ENCODE assay signal across 22 mouse cellular contexts in the genomic region with DNA sequence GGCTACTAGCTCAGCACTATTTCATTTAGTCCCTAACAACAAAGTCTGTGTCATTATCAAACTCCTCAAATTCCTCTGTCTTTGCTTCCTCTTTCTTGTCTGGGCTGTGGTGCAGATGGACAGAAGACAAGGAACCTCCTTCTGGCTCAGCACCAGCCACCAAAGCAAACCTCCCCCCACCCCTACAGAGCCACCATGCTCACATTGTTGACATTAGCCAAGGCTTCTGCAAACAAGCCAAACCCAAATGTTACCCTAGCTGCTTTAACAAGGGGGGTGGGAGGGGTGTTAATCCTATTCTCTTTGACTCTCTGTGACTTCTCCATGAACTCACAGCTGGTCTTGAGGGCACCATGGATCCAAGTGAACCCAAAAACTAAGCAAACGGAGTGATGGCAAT. TPM values are rescaled to one million over a fixed set of nuclear protein-coding genes. Genes with fewer than 3 reads are reported as not detected.
DNase-seq lines count a peak whose midpoint lies in the region; ATAC-seq lines count a peak whose summit lies in the region.
"Had no signal": no experiment of that assay in that cellular context is flagged by ENCODE, and none has a peak within 500 bp of the region (broad histone marks: within the 10 kb centered on the region; RNA-seq: fewer than 3 reads in every experiment).

No protein-coding gene starts in this region.

- ATAC-seq in common myeloid progenitor, adult 5-6 weeks (replicated peaks; ENCODE audit: low read depth, poor library complexity, severe bottlenecking) = peak; percentile 73
- ATAC-seq in liver, embryonic 12.5 days = peak; percentile 44; the same call in 1 of the 2 replicates
- no peak for ATAC-seq in hindbrain, embryonic 13.5 days (ENCODE audit: low FRiP score)
- ATAC-seq: hindbrain, postnatal 0 days; intestine, postnatal 0 days had no signal

- no peaks in the 10 kb centered on the region for H3K4me1 ChIP-seq in liver, embryonic 12.5 days
- H3K4me1 ChIP-seq in hindbrain, embryonic 13.5 days (replicated peaks) = no peaks in the 10 kb centered on the region
- H3K4me1 ChIP-seq: forebrain, embryonic 12.5 days; heart, embryonic 15.5 days; limb, embryonic 13.5 days; midbrain, embryonic 10.5 days had no signal

- no peak overlapping the region for H3K27ac ChIP-seq in liver, embryonic 12.5 days
- no peak overlapping the region for H3K27ac ChIP-seq in hindbrain, embryonic 13.5 days
- H3K27ac ChIP-seq: forebrain, embryonic 12.5 days; heart, embryonic 15.5 days; hindbrain, postnatal 0 days; limb, embryonic 13.5 days; midbrain, embryonic 10.5 days had no signal

- 19% methylated on average over 1 of the region's 1 CpGs for WGBS in liver, embryonic 12.5 days (ENCODE audit: insufficient replicate concordance)
- 67% methylated on average over 1 of the region's 1 CpGs for WGBS in hindbrain, embryonic 13.5 days

- H3K9ac ChIP-seq in liver, embryonic 12.5 days = no peak overlapping the region
- no peak overlapping the region for H3K9ac ChIP-seq in hindbrain, embryonic 13.5 days
- H3K9ac ChIP-seq: forebrain, embryonic 12.5 days; heart, embryonic 15.5 days; limb, embryonic 13.5 days had no signal

- H3K27me3 ChIP-seq in liver, embryonic 12.5 days (replicated peaks) = no peaks in the 10 kb centered on the region
- no peaks in the 10 kb centered on the region for H3K27me3 ChIP-seq in hindbrain, embryonic 13.5 days
- H3K27me3 ChIP-seq: forebrain, embryonic 12.5 days; heart, embryonic 15.5 days; limb, embryonic 13.5 days had no signal

- H3K9me3 ChIP-seq in liver, embryonic 12.5 days (replicated peaks) = no peaks in the 10 kb centered on the region
- H3K9me3 ChIP-seq in hindbrain, embryonic 13.5 days = 0 out of 2 replicates have a peak, but pooled peaks cover 5% of the 10 kb centered on the region
- H3K9me3 ChIP-seq: forebrain, embryonic 12.5 days; heart, embryonic 15.5 days; limb, embryonic 13.5 days; midbrain, embryonic 10.5 days had no signal

- H3K4me3 ChIP-seq in liver, embryonic 12.5 days = no peak overlapping the region
- H3K4me3 ChIP-seq in hindbrain, embryonic 13.5 days = no peak overlapping the region
- H3K4me3 ChIP-seq: forebrain, embryonic 12.5 days; heart, embryonic 15.5 days; limb, embryonic 13.5 days; midbrain, embryonic 10.5 days had no signal

- H3K4me2 ChIP-seq in liver, embryonic 12.5 days = no peak overlapping the region
- H3K4me2 ChIP-seq in hindbrain, embryonic 13.5 days = no peak overlapping the region
- H3K4me2 ChIP-seq: forebrain, embryonic 12.5 days; heart, embryonic 15.5 days; limb, embryonic 13.5 days had no signal

- DNase-seq in lung, postnatal 36 days = peak; percentile 24
- DNase-seq in lung, postnatal 25 days (ENCODE audit: low spot score) = no peak
- no peak for DNase-seq in natural killer cell, adult 2 months (ENCODE audit: low spot score in 2 of 2)
- DNase-seq in retina, embryonic 14.5 days (ENCODE audit: low spot score) = no peak
- DNase-seq: adrenal gland, postnatal 14 days; cerebellum, adult 11-12 months; cerebellum, postnatal 14 days; gastrocnemius, postnatal 10 days; heart, postnatal 4 days; retina, postnatal 1 day; right cerebral cortex, postnatal 4 days; thymus, postnatal 36 days had no signal

- no peaks in the 10 kb centered on the region for H3K36me3 ChIP-seq in liver, embryonic 12.5 days
- no peaks in the 10 kb centered on the region for H3K36me3 ChIP-seq in hindbrain, embryonic 13.5 days
- H3K36me3 ChIP-seq: forebrain, embryonic 12.5 days; heart, embryonic 15.5 days; limb, embryonic 13.5 days; midbrain, embryonic 10.5 days had no signal

RNA-seq across cellular contexts. Expression of a gene that starts 26.8 kb away (rescaled TPM):
- not detected in 2 replicates for total RNA-seq in common myeloid progenitor, adult 5-6 weeks (2017)
- not detected in 2 replicates for polyA plus RNA-seq in liver, embryonic 12.5 days (2016; fragmentation: Nextera tagmentation; extraction: Ambion mirVana)
- 0.12 TPM in 1 of 2 replicates, not detected in the other for polyA plus RNA-seq in hindbrain, embryonic 13.5 days (2015; fragmentation: Nextera tagmentation; extraction: Ambion mirVana)
- total RNA-seq: heart, postnatal 4 days; hindbrain, postnatal 0 days; layer of hippocampus, postnatal 14 days had no signal
- polyA plus RNA-seq: forebrain, embryonic 12.5 days; limb, embryonic 13.5 days; midbrain, embryonic 10.5 days had no signal
